Mouse (Mus musculus): ENCODE results near the gene Ciapin1. TPM values are rescaled to one million over a fixed set of nuclear protein-coding genes. Genes with fewer than 3 reads are reported as not detected.

The Ciapin1 gene
- polyA plus RNA-seq, 1 experiment from 2014 or later = 166 TPM

- DNase-seq = peak; percentile 60
- 0 out of 2 replicates have a peak, but pooled peaks have one; percentile 22 for ATAC-seq (ENCODE audit: low FRiP score, low TSS enrichment)
- H3K27ac ChIP-seq (replicated peaks; ENCODE audit: low read depth, low read length) = no peak overlapping the region; the same call in 1 of the 2 replicates
- no peak overlapping the region for H3K9ac ChIP-seq (replicated peaks; ENCODE audit: low read length)
- H3K4me3 ChIP-seq (replicated peaks; ENCODE audit: low read depth, low read length) = peak overlapping the region; percentile 55
- no peaks in the 10 kb centered on the region for H3K9me3 ChIP-seq (ENCODE audit: control insufficient read depth, low read length)
- no peaks in the 10 kb centered on the region for H3K36me3 ChIP-seq (ENCODE audit: control insufficient read depth, insufficient read depth, low read length)
- peaks cover 18% of the 10 kb centered on the region; the same call in 1 of the 2 replicates for H3K27me3 ChIP-seq (ENCODE audit: control insufficient read depth, insufficient read depth, low read length)
- peaks cover 32% of the 10 kb centered on the region for H3K4me1 ChIP-seq (ENCODE audit: control insufficient read depth, insufficient read depth, low read length)
- WGBS = 8% methylated on average over 12 of the region's 12 CpGs
- H3K4me2 ChIP-seq (ENCODE audit: low read length) = peak overlapping the region; percentile 92
Measured at GRCm38 (mm10) chr8:94773700-94774171, 64.4 kb downstream of the Ciapin1 start.

- 44% methylated on average over 6 of the region's 6 CpGs for WGBS
- DNase-seq (no peak), ATAC-seq (ENCODE audit: low FRiP score, low TSS enrichment) (no peak)
- H3K36me3 ChIP-seq (ENCODE audit: control insufficient read depth, insufficient read depth, low read length) = no peaks in the 10 kb centered on the region
- H3K27ac ChIP-seq (replicated peaks; ENCODE audit: low read depth, low read length) = no peak overlapping the region
- peak overlapping the region; percentile 92 for H3K4me2 ChIP-seq (ENCODE audit: low read length)
- peaks cover 18% of the 10 kb centered on the region; the same call in 1 of the 2 replicates for H3K27me3 ChIP-seq (ENCODE audit: control insufficient read depth, insufficient read depth, low read length)
- H3K9me3 ChIP-seq (ENCODE audit: control insufficient read depth, low read length) = no peaks in the 10 kb centered on the region
- H3K4me3 ChIP-seq (replicated peaks; ENCODE audit: low read depth, low read length) = peak overlapping the region; percentile 55
- H3K9ac ChIP-seq (replicated peaks; ENCODE audit: low read length) = no peak overlapping the region
- peaks cover 28% of the 10 kb centered on the region for H3K4me1 ChIP-seq (ENCODE audit: control insufficient read depth, insufficient read depth, low read length)
Measured at GRCm38 (mm10) chr8:94773048-94773447, 65.1 kb downstream of the Ciapin1 start.

- Histone ChIP-seq H3K27me3 (ENCODE audit: control insufficient read depth, insufficient read depth, low read length) (peaks cover 18% of the 10 kb centered on the region; the same call in 1 of the 2 replicates), H3K9ac (replicated peaks; ENCODE audit: low read length) (peak within 1 kb of the TSS; percentile 77)
- WGBS = under 1% methylated on average over 38 of the region's 38 CpGs
Measured at GRCm38 (mm10) chr8:94771941-94772670, 66.1 kb downstream of the Ciapin1 start, which contains the start of gene Cx3cl1. Gene Cx3cl1, plus strand, starts transcription at chr8:94772009.

GRCm38 (mm10) chr8:94770945-94771344, 67.2 kb downstream of the Ciapin1 start:
- Histone ChIP-seq H3K4me3 (replicated peaks; ENCODE audit: low read depth, low read length) (no peak overlapping the region; the same call in 1 of the 2 replicates), H3K9ac (replicated peaks; ENCODE audit: low read length) (no peak overlapping the region), H3K27ac (replicated peaks; ENCODE audit: low read depth, low read length) (no peak overlapping the region), H3K4me2 (ENCODE audit: low read length) (peak overlapping the region; percentile 92), H3K9me3 (ENCODE audit: control insufficient read depth, low read length) (no peaks in the 10 kb centered on the region), H3K4me1 (ENCODE audit: control insufficient read depth, insufficient read depth, low read length) (peaks cover 28% of the 10 kb centered on the region), H3K27me3 (ENCODE audit: control insufficient read depth, insufficient read depth, low read length) (peaks cover 18% of the 10 kb centered on the region; the same call in 1 of the 2 replicates), H3K36me3 (ENCODE audit: control insufficient read depth, insufficient read depth, low read length) (no peaks in the 10 kb centered on the region)
- WGBS = 52% methylated on average over 6 of the region's 6 CpGs
- ATAC-seq (ENCODE audit: low FRiP score, low TSS enrichment) (no peak), DNase-seq (peak; percentile 67)

More at GRCm38 (mm10) chr8:94771941-94772670, 66.1 kb downstream of the Ciapin1 start, which contains the start of gene Cx3cl1:
- Histone ChIP-seq H3K4me1 (ENCODE audit: control insufficient read depth, insufficient read depth, low read length) (peaks cover 28% of the 10 kb centered on the region), H3K36me3 (ENCODE audit: control insufficient read depth, insufficient read depth, low read length) (no peaks in the 10 kb centered on the region), H3K4me3 (replicated peaks; ENCODE audit: low read depth, low read length) (peak within 1 kb of the TSS; percentile 55), H3K9me3 (ENCODE audit: control insufficient read depth, low read length) (no peaks in the 10 kb centered on the region), H3K27ac (replicated peaks; ENCODE audit: low read depth, low read length) (peak within 1 kb of the TSS; percentile 61), H3K4me2 (ENCODE audit: low read length) (peak within 1 kb of the TSS; percentile 92)
- ATAC-seq (ENCODE audit: low FRiP score, low TSS enrichment) (peak; percentile 79), DNase-seq (peak; percentile 90)

Other genes starting within 250 kb of the Ciapin1 start
- gene Rspry1, start 236.4 kb downstream of the Ciapin1 start, polyA plus RNA-seq (2014; fragmentation: Nextera tagmentation; extraction: Ambion mirVana) = 46.1 and 54.4 TPM in 2 replicates
- 71.9 and 91.9 TPM in 2 replicates for gene Fam192a, start 236.4 kb downstream of the Ciapin1 start, polyA plus RNA-seq (2014; fragmentation: Nextera tagmentation; extraction: Ambion mirVana)
- gene Arl2bp, start 171.8 kb downstream of the Ciapin1 start, polyA plus RNA-seq (2014; fragmentation: Nextera tagmentation; extraction: Ambion mirVana) = 83.0 and 99.4 TPM in 2 replicates
- 0.82 and 1.3 TPM in 2 replicates for gene Pllp, start 142.1 kb downstream of the Ciapin1 start, polyA plus RNA-seq (2014; fragmentation: Nextera tagmentation; extraction: Ambion mirVana)
- 0.67 TPM in 1 of 2 replicates, not detected in the other for gene Ccl22, start 92.8 kb downstream of the Ciapin1 start, polyA plus RNA-seq (2014; fragmentation: Nextera tagmentation; extraction: Ambion mirVana)
- gene Cx3cl1, start 66.3 kb downstream of the Ciapin1 start, polyA plus RNA-seq (2014; fragmentation: Nextera tagmentation; extraction: Ambion mirVana) = 19.1 and 21.8 TPM in 2 replicates
- 0.81 TPM in 1 of 2 replicates, not detected in the other for gene Ccl17, start 27.9 kb downstream of the Ciapin1 start, polyA plus RNA-seq (2014; fragmentation: Nextera tagmentation; extraction: Ambion mirVana)
- 54.9 and 56.0 TPM in 2 replicates for gene Coq9, start within 50 bp of the Ciapin1 start, polyA plus RNA-seq (2014; fragmentation: Nextera tagmentation; extraction: Ambion mirVana)
- 117 and 127 TPM in 2 replicates for gene Polr2c, start 19.1 kb upstream of the Ciapin1 start, polyA plus RNA-seq (2014; fragmentation: Nextera tagmentation; extraction: Ambion mirVana)
- gene Dok4, start 38.0 kb upstream of the Ciapin1 start, polyA plus RNA-seq (2014; fragmentation: Nextera tagmentation; extraction: Ambion mirVana) = 65.0 and 77.9 TPM in 2 replicates
- 3.6 and 5.2 TPM in 2 replicates for gene Ccdc102a, start 79.7 kb upstream of the Ciapin1 start, polyA plus RNA-seq (2014; fragmentation: Nextera tagmentation; extraction: Ambion mirVana)
- gene Adgrg5, start 85.3 kb upstream of the Ciapin1 start, polyA plus RNA-seq (2014; fragmentation: Nextera tagmentation; extraction: Ambion mirVana) = 0.12 TPM in 1 of 2 replicates, not detected in the other
- gene Adgrg1, start 136.4 kb upstream of the Ciapin1 start, polyA plus RNA-seq (2014; fragmentation: Nextera tagmentation; extraction: Ambion mirVana) = 112 and 165 TPM in 2 replicates
- 0.24 and 1.3 TPM in 2 replicates for gene Adgrg3, start 179.3 kb upstream of the Ciapin1 start, polyA plus RNA-seq (2014; fragmentation: Nextera tagmentation; extraction: Ambion mirVana)
- 1.2 TPM in 2 replicates for gene Drc7, start 216.7 kb upstream of the Ciapin1 start, polyA plus RNA-seq (2014; fragmentation: Nextera tagmentation; extraction: Ambion mirVana)
- 42.4 and 46.1 TPM in 2 replicates for gene Katnb1, start 242.8 kb upstream of the Ciapin1 start, polyA plus RNA-seq (2014; fragmentation: Nextera tagmentation; extraction: Ambion mirVana)